Mouse (Mus musculus): ENCODE results near the gene Rnf10.

- TF ChIP-seq POLR2A (IDR thresholded peaks at IDR 0.05; ENCODE audit: insufficient read length, low read depth) (no peak), MYOG (IDR thresholded peaks at IDR 0.05; ENCODE audit: control insufficient read depth in 1 of 3, insufficient read depth in 1 of 3, insufficient read length in 2 of 3, low read depth in 2 of 3) (no peak), MAX (IDR thresholded peaks at IDR 0.05; ENCODE audit: low read depth) (no peak), E2F4 (IDR thresholded peaks at IDR 0.05; ENCODE audit: insufficient read depth) (no peak), MYOD1 (IDR thresholded peaks at IDR 0.05; ENCODE audit: control insufficient read depth in 1 of 3, insufficient read length in 2 of 3, low read depth in 2 of 3) (no peak), USF1 (IDR thresholded peaks at IDR 0.05; ENCODE audit: low read depth) (no peak), POLR2AphosphoS2 (IDR thresholded peaks at IDR 0.05; ENCODE audit: insufficient read length, low read depth) (no peak), TCF3 (IDR thresholded peaks at IDR 0.05; ENCODE audit: insufficient read length, low read depth) (no peak), TCF12 (IDR thresholded peaks at IDR 0.05; ENCODE audit: insufficient read depth, poor library complexity, severe bottlenecking) (no peak), CEBPB (IDR thresholded peaks at IDR 0.05; ENCODE audit: insufficient read depth, poor library complexity, severe bottlenecking) (no peak), SRF (IDR thresholded peaks at IDR 0.05; ENCODE audit: control insufficient read depth, insufficient read length, low read depth) (no peak)
Measured at GRCm38 (mm10) chr5:115208601-115209000, 64.1 kb downstream of the Rnf10 start.

Data from myocyte (in vitro differentiated cells).